Mouse (Mus musculus): ENCODE measurements around the gene Stx19. TPM values are rescaled to one million over a fixed set of nuclear protein-coding genes. Genes with fewer than 3 reads are reported as not detected.

Gene Stx19
- polyA plus RNA-seq, 1 experiment from 2014 or later = 0.31 TPM

DNA sequence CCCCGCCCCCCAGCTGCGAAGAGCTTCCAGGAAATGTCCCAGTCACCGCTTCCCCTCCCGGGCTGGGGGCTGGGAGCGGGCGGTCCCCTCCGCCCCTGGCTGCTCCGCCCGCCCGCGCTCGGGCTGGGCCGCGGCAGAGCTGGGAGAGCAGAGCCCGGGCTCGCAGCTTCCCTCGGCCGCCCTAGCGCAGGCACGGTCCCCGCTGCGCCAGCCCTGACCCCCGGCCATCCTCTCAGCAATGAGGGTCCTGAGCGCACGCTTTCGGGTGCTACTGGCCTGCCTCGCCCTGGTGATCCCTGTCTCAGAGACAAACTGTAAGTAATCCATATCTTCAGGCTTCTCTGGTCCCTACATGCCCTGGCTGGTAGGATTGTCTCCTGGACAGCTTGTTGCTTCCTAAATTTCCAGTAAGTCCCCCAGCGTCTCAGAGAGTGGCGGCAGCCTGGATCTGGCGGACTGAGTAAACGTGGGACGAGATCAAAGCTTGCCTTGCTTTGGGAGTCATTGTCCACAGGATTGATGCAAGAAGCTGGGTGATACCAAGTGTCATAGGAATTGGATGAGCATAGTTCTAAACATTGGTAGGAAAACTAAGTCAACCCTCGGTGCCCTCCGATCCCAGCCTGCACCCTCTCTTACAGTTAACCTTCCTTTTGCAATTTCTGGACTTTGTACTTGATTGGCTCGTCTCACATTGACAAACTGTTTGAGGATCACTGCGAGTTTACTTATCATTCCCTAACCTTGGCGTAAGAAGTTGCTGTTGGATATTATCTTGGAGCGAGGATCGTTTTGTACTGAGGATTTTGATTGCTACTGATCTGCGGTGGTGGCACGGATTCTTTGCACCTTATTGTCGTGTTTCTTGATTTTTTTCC is 40.0 kb downstream of the Stx19 start, which contains the start of gene Pros1:
Gene Pros1 (plus strand): TSS at position 117 of the 878 bp plus-strand sequence.
- H3K4me1 ChIP-seq (ENCODE audit: control insufficient read depth, insufficient read depth, low read length) = no peaks in the 10 kb centered on the region
- ATAC-seq (replicated peaks; ENCODE audit: insufficient number of reproducible peaks, low FRiP score, low TSS enrichment, low read depth) = peak; percentile 93
- 2% methylated on average over 41 of the region's 42 CpGs for WGBS

DNA sequence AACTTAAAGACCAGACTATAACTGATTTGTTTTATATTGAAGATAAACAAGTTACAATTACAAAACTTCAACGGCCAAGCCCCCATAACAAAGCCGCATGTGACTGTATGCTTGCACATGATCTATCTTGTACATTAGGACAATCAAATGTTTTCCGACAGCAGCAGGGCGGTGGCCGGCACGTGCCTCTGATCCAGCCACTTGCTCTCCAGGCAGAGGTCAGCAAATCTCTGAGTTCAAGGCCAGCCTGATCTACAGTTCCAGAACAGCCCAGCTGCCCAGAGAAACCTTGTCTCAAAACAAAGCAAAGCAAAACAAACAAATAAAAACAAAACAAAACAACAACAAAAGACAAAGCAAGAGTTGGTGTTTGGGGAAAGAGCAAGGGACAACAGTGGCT is 40.9 kb downstream of the Stx19 start:
- no peak overlapping the region for H3K4me2 ChIP-seq (ENCODE audit: low read depth, low read length)
- H3K27ac ChIP-seq (replicated peaks; ENCODE audit: low read depth, low read length) = no peak overlapping the region
- WGBS = 74% methylated on average over 6 of the region's 6 CpGs
- ATAC-seq (replicated peaks; ENCODE audit: insufficient number of reproducible peaks, low FRiP score, low TSS enrichment, low read depth) = no peak
- no peak overlapping the region for H3K4me3 ChIP-seq (ENCODE audit: low read depth, low read length)
- H3K4me1 ChIP-seq (ENCODE audit: control insufficient read depth, insufficient read depth, low read length) = no peaks in the 10 kb centered on the region
- H3K9me3 ChIP-seq (replicated peaks; ENCODE audit: control insufficient read depth, low read length) = no peaks in the 10 kb centered on the region
- DNase-seq (ENCODE audit: low spot score) = no peak
- no peaks in the 10 kb centered on the region for H3K36me3 ChIP-seq (replicated peaks; ENCODE audit: control insufficient read depth, insufficient read depth, low read depth, low read length)
- H3K27me3 ChIP-seq (ENCODE audit: control insufficient read depth, insufficient read depth, low read length) = no peaks in the 10 kb centered on the region
- no peak overlapping the region for H3K9ac ChIP-seq (replicated peaks; ENCODE audit: low read length)

More for the DNA sequence above, 40.0 kb downstream of the Stx19 start, which contains the start of gene Pros1:
- Histone ChIP-seq H3K4me2 (ENCODE audit: low read depth, low read length) (peak within 1 kb of the TSS; percentile 79), H3K36me3 (replicated peaks; ENCODE audit: control insufficient read depth, insufficient read depth, low read depth, low read length) (no peaks in the 10 kb centered on the region), H3K27me3 (ENCODE audit: control insufficient read depth, insufficient read depth, low read length) (no peaks in the 10 kb centered on the region), H3K9me3 (replicated peaks; ENCODE audit: control insufficient read depth, low read length) (no peaks in the 10 kb centered on the region), H3K27ac (replicated peaks; ENCODE audit: low read depth, low read length) (no peak within 1 kb of the TSS), H3K4me3 (ENCODE audit: low read depth, low read length) (peak within 1 kb of the TSS; percentile 51), H3K9ac (replicated peaks; ENCODE audit: low read length) (peak within 1 kb of the TSS; percentile 87)
- peak; percentile 74 for DNase-seq (ENCODE audit: low spot score)

DNA sequence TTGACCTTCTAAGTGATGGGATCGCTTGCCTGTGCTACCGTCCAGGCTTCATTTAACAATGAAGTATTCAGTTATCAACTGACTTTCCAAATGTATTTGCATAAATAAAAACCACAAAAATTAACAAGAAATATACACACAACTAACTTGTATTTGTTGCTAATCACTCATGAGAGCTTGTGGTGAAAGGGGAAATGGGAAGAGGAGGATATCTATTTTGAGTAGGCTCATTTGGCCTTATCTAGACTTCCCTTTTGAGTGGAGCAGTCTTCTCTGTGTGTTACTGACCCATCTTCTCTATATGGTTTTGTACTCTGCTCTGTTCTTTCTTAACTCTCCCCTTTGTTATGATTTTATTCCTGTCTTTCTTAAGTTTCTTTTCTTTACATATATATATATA is 41.8 kb downstream of the Stx19 start:
- Histone ChIP-seq H3K27ac (replicated peaks; ENCODE audit: low read depth, low read length) (no peak overlapping the region), H3K9ac (replicated peaks; ENCODE audit: low read length) (no peak overlapping the region), H3K4me3 (ENCODE audit: low read depth, low read length) (no peak overlapping the region), H3K4me2 (ENCODE audit: low read depth, low read length) (no peak overlapping the region), H3K27me3 (ENCODE audit: control insufficient read depth, insufficient read depth, low read length) (no peaks in the 10 kb centered on the region), H3K9me3 (replicated peaks; ENCODE audit: control insufficient read depth, low read length) (no peaks in the 10 kb centered on the region), H3K36me3 (replicated peaks; ENCODE audit: control insufficient read depth, insufficient read depth, low read depth, low read length) (no peaks in the 10 kb centered on the region), H3K4me1 (ENCODE audit: control insufficient read depth, insufficient read depth, low read length) (no peaks in the 10 kb centered on the region)
- no peak for ATAC-seq (replicated peaks; ENCODE audit: insufficient number of reproducible peaks, low FRiP score, low TSS enrichment, low read depth)
- no peak for DNase-seq (ENCODE audit: low spot score)
- WGBS = 89% methylated on average over 2 of the region's 2 CpGs

DNA sequence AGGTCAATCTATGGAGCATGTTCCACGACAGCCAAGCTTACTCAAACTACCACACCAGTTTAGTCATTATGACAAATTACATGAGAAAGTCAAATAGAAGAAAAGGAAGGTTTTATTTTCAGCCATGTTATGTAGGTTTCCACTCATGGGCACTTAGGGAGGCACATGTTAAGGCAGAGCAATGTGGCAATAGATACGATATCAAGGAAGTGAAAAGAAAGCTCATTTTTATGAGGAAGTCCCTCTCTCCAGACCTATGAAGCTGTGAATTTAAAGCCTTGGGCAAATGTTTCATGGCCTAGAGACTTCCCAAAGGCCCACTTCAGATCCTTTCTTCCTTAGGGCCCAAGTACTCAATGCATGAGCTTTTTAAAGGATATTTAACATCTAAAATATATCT is 43.0 kb downstream of the Stx19 start:
- Histone ChIP-seq H3K9me3 (replicated peaks; ENCODE audit: control insufficient read depth, low read length) (no peaks in the 10 kb centered on the region), H3K4me2 (ENCODE audit: low read depth, low read length) (no peak overlapping the region), H3K36me3 (replicated peaks; ENCODE audit: control insufficient read depth, insufficient read depth, low read depth, low read length) (no peaks in the 10 kb centered on the region), H3K9ac (replicated peaks; ENCODE audit: low read length) (no peak overlapping the region), H3K27ac (replicated peaks; ENCODE audit: low read depth, low read length) (no peak overlapping the region), H3K4me1 (ENCODE audit: control insufficient read depth, insufficient read depth, low read length) (no peaks in the 10 kb centered on the region), H3K4me3 (ENCODE audit: low read depth, low read length) (no peak overlapping the region), H3K27me3 (ENCODE audit: control insufficient read depth, insufficient read depth, low read length) (no peaks in the 10 kb centered on the region)
- whole genome bisulfite sequencing = 90% methylated on average over 2 of the region's 2 CpGs
- ATAC-seq (replicated peaks; ENCODE audit: insufficient number of reproducible peaks, low FRiP score, low TSS enrichment, low read depth) (no peak), DNase-seq (ENCODE audit: low spot score) (no peak)

DNA sequence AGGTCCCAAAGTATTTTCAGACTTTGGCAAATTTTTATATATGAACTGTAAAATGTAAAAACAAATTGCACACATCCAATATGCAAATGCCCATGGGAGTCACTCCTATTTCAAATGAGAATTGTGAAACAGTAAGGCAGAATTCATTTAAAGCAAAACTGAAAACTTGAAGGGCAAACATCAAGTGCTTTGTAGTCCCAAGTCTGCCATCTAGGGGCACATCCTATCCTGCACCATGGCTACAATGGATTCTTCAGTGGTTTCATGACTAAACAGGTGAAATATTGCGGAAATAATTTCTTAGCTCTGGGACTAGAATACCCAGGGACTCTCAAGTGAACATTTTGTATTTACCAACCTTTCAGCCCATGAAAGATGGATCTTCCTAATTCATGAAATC is 43.5 kb downstream of the Stx19 start:
- H3K27me3 ChIP-seq (ENCODE audit: control insufficient read depth, insufficient read depth, low read length) = no peaks in the 10 kb centered on the region
- no peak overlapping the region for H3K9ac ChIP-seq (replicated peaks; ENCODE audit: low read length)
- no peaks in the 10 kb centered on the region for H3K4me1 ChIP-seq (ENCODE audit: control insufficient read depth, insufficient read depth, low read length)
- H3K9me3 ChIP-seq (replicated peaks; ENCODE audit: control insufficient read depth, low read length) = no peaks in the 10 kb centered on the region
- no peak overlapping the region for H3K4me3 ChIP-seq (ENCODE audit: low read depth, low read length)
- DNase-seq (ENCODE audit: low spot score) = no peak
- WGBS = 93% methylated on average over 1 of the region's 1 CpGs
- H3K36me3 ChIP-seq (replicated peaks; ENCODE audit: control insufficient read depth, insufficient read depth, low read depth, low read length) = no peaks in the 10 kb centered on the region
- no peak for ATAC-seq (replicated peaks; ENCODE audit: insufficient number of reproducible peaks, low FRiP score, low TSS enrichment, low read depth)
- no peak overlapping the region for H3K4me2 ChIP-seq (ENCODE audit: low read depth, low read length)
- no peak overlapping the region for H3K27ac ChIP-seq (replicated peaks; ENCODE audit: low read depth, low read length)

DNA sequence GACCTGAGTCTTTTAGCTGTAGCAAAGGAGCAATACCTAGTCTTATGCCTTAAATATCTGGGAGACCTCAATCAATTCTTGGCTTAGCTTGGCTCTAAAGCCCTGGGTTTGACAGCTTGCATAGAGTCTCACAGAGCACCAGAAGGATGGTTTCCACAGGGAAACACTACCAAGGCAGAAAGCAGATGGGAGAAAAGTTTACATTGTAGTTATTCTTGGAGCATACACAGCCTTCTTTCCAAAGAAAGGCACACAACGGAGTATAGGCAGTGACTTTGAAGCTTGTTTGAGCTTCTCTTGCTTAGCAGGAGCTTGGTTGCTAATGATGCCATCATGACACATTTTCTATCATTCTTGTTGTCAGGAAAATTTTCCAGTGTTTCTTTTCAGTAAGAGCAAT is 45.7 kb downstream of the Stx19 start:
- Histone ChIP-seq H3K27ac (replicated peaks; ENCODE audit: low read depth, low read length) (no peak overlapping the region), H3K4me2 (ENCODE audit: low read depth, low read length) (no peak overlapping the region), H3K4me1 (ENCODE audit: control insufficient read depth, insufficient read depth, low read length) (no peaks in the 10 kb centered on the region), H3K4me3 (ENCODE audit: low read depth, low read length) (no peak overlapping the region), H3K9ac (replicated peaks; ENCODE audit: low read length) (no peak overlapping the region), H3K36me3 (replicated peaks; ENCODE audit: control insufficient read depth, insufficient read depth, low read depth, low read length) (no peaks in the 10 kb centered on the region), H3K27me3 (ENCODE audit: control insufficient read depth, insufficient read depth, low read length) (no peaks in the 10 kb centered on the region), H3K9me3 (replicated peaks; ENCODE audit: control insufficient read depth, low read length) (no peaks in the 10 kb centered on the region)
- WGBS = 84% methylated on average over 1 of the region's 1 CpGs
- no peak for DNase-seq (ENCODE audit: low spot score)
- no peak for ATAC-seq (replicated peaks; ENCODE audit: insufficient number of reproducible peaks, low FRiP score, low TSS enrichment, low read depth)

DNA sequence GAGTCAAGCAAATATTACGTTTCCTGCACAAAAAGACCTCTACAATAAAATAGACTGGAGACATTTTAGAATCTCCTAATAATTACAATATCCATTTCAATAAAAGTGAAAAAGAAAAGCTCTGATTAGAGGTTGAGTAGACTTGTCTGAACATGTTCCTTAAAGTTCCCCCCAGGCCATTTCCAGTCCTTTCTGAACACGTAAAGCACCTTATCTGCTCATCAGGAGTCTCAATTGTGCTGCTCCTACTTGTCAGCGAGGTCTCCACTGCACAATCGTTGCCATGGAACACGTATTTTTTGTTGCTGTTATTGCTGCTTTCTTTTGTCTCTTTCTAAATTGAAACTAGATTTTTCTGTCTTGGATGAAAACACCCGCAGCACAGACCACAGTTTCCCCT is 47.0 kb downstream of the Stx19 start:
- no peak overlapping the region for H3K27ac ChIP-seq (replicated peaks; ENCODE audit: low read depth, low read length)
- H3K27me3 ChIP-seq (ENCODE audit: control insufficient read depth, insufficient read depth, low read length) = no peaks in the 10 kb centered on the region
- DNase-seq (ENCODE audit: low spot score) (no peak), ATAC-seq (replicated peaks; ENCODE audit: insufficient number of reproducible peaks, low FRiP score, low TSS enrichment, low read depth) (no peak)
- 61% methylated on average over 6 of the region's 6 CpGs for WGBS
- H3K9me3 ChIP-seq (replicated peaks; ENCODE audit: control insufficient read depth, low read length) = no peaks in the 10 kb centered on the region
- no peaks in the 10 kb centered on the region for H3K36me3 ChIP-seq (replicated peaks; ENCODE audit: control insufficient read depth, insufficient read depth, low read depth, low read length)
- H3K4me1 ChIP-seq (ENCODE audit: control insufficient read depth, insufficient read depth, low read length) = no peaks in the 10 kb centered on the region
- no peak overlapping the region for H3K4me2 ChIP-seq (ENCODE audit: low read depth, low read length)
- H3K9ac ChIP-seq (replicated peaks; ENCODE audit: low read length) = no peak overlapping the region
- no peak overlapping the region for H3K4me3 ChIP-seq (ENCODE audit: low read depth, low read length)

DNA sequence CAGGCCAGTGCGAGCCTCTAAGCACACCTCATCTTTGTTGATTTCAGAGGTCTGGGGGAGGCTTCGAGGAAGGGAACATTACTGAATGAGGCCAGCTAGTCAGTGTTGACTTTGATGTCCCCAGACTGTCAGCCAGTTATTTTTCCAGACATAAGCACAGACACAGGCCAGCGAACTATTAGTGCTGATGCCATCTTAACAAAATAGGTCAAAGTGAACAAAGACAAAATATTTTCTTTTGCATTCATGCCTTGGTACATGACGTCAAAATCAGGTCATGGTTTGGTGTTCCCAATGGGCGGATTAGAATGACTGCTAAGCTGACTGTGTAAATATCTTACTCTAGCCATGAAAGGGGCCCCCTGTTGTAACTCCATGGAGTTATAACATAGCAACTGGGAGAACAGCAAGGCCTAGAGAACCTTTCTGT is 58.2 kb downstream of the Stx19 start:
- H3K27me3 ChIP-seq (ENCODE audit: control insufficient read depth, insufficient read depth, low read length) = no peaks in the 10 kb centered on the region
- no peaks in the 10 kb centered on the region for H3K4me1 ChIP-seq (ENCODE audit: control insufficient read depth, insufficient read depth, low read length)
- WGBS = 62% methylated on average over 5 of the region's 5 CpGs
- H3K9me3 ChIP-seq (replicated peaks; ENCODE audit: control insufficient read depth, low read length) = no peaks in the 10 kb centered on the region
- H3K36me3 ChIP-seq (replicated peaks; ENCODE audit: control insufficient read depth, insufficient read depth, low read depth, low read length) = no peaks in the 10 kb centered on the region
- H3K27ac ChIP-seq (replicated peaks; ENCODE audit: low read depth, low read length) = no peak overlapping the region
- no peak overlapping the region for H3K4me2 ChIP-seq (ENCODE audit: low read depth, low read length)
- ATAC-seq (replicated peaks; ENCODE audit: insufficient number of reproducible peaks, low FRiP score, low TSS enrichment, low read depth) (no peak), DNase-seq (ENCODE audit: low spot score) (no peak)
- no peak overlapping the region for H3K9ac ChIP-seq (replicated peaks; ENCODE audit: low read length)
- H3K4me3 ChIP-seq (ENCODE audit: low read depth, low read length) = no peak overlapping the region
